Mouse (Mus musculus): Measurements from ENCODE around the gene Tle1. TPM values are rescaled to one million over a fixed set of nuclear protein-coding genes. Genes with fewer than 3 reads are reported as not detected.
A peak's percentile ranks its signal among the peaks of the same experiment; 100 is the strongest.

Gene Tle1
- polyA plus RNA-seq, 1 experiment from 2014 or later, result 28.3 TPM

GRCm38 (mm10) chr4:72199571-72200558 lies 854 bp downstream of the Tle1 start:
- Histone ChIP-seq H3K4me1 (ENCODE audit: control insufficient read depth, insufficient read depth, low read length) (peaks cover 38% of the 10 kb centered on the region), H3K4me3 (ENCODE audit: low read depth, low read length) (peak overlapping the region; percentile 89), H3K36me3 (ENCODE audit: control insufficient read depth, insufficient read depth, low read length) (0 out of 2 replicates have a peak, but pooled peaks cover 6% of the 10 kb centered on the region), H3K27ac (replicated peaks; ENCODE audit: low read depth, low read length) (peak overlapping the region; percentile 95), H3K9ac (ENCODE audit: low read depth, low read length) (peak overlapping the region; percentile 89), H3K9me3 (ENCODE audit: control insufficient read depth, low read length) (no peaks in the 10 kb centered on the region), H3K27me3 (replicated peaks; ENCODE audit: control insufficient read depth, insufficient read depth, low read length) (no peaks in the 10 kb centered on the region), H3K4me2 (ENCODE audit: low read depth, low read length) (peak overlapping the region; percentile 64)
- under 1% methylated on average over 46 of the region's 103 CpGs for WGBS
- ATAC-seq (ENCODE audit: low read depth) (peak; percentile 0; the same call in 1 of the 2 replicates), DNase-seq (ENCODE audit: low spot score) (peak; percentile 57)

GRCm38 (mm10) chr4:72198877-72199411 lies 1.8 kb downstream of the Tle1 start:
- H3K4me1 ChIP-seq (ENCODE audit: control insufficient read depth, insufficient read depth, low read length), result peaks cover 35% of the 10 kb centered on the region
- ATAC-seq (ENCODE audit: low read depth) (peak; percentile 35), DNase-seq (ENCODE audit: low spot score) (peak; percentile 94)
- H3K27me3 ChIP-seq (replicated peaks; ENCODE audit: control insufficient read depth, insufficient read depth, low read length), result no peaks in the 10 kb centered on the region
- peak overlapping the region; percentile 64 for H3K4me2 ChIP-seq (ENCODE audit: low read depth, low read length)
- WGBS, result under 1% methylated on average over 22 of the region's 22 CpGs
- H3K36me3 ChIP-seq (ENCODE audit: control insufficient read depth, insufficient read depth, low read length), result peaks cover 12% of the 10 kb centered on the region
- H3K9me3 ChIP-seq (ENCODE audit: control insufficient read depth, low read length), result no peaks in the 10 kb centered on the region
- peak overlapping the region; percentile 89 for H3K4me3 ChIP-seq (ENCODE audit: low read depth, low read length)
- H3K27ac ChIP-seq (replicated peaks; ENCODE audit: low read depth, low read length), result peak overlapping the region; percentile 95; the same call in 1 of the 2 replicates
- peak overlapping the region; percentile 89 for H3K9ac ChIP-seq (ENCODE audit: low read depth, low read length)

- peak overlapping the region; percentile 64 for H3K4me2 ChIP-seq (ENCODE audit: low read depth, low read length)
- ATAC-seq (ENCODE audit: low read depth), result no peak
- 13% methylated on average over 7 of the region's 7 CpGs for WGBS
- peak; percentile 85 for DNase-seq (ENCODE audit: low spot score)
- H3K36me3 ChIP-seq (ENCODE audit: control insufficient read depth, insufficient read depth, low read length), result peaks cover 20% of the 10 kb centered on the region
- H3K27ac ChIP-seq (replicated peaks; ENCODE audit: low read depth, low read length), result peak overlapping the region; percentile 95; the same call in 1 of the 2 replicates
- H3K4me3 ChIP-seq (ENCODE audit: low read depth, low read length), result peak overlapping the region; percentile 89
- no peaks in the 10 kb centered on the region for H3K9me3 ChIP-seq (ENCODE audit: control insufficient read depth, low read length)
- peak overlapping the region; percentile 89 for H3K9ac ChIP-seq (ENCODE audit: low read depth, low read length)
- H3K27me3 ChIP-seq (replicated peaks; ENCODE audit: control insufficient read depth, insufficient read depth, low read length), result no peaks in the 10 kb centered on the region
- H3K4me1 ChIP-seq (ENCODE audit: control insufficient read depth, insufficient read depth, low read length), result peaks cover 33% of the 10 kb centered on the region
Observed at GRCm38 (mm10) chr4:72197888-72198605, 2.7 kb downstream of the Tle1 start.

GRCm38 (mm10) chr4:72195116-72195835 lies 5.4 kb downstream of the Tle1 start:
- H3K9ac ChIP-seq (ENCODE audit: low read depth, low read length), result no peak overlapping the region
- H3K9me3 ChIP-seq (ENCODE audit: control insufficient read depth, low read length), result no peaks in the 10 kb centered on the region
- DNase-seq (ENCODE audit: low spot score) (peak; percentile 69), ATAC-seq (ENCODE audit: low read depth) (no peak)
- no peak overlapping the region for H3K27ac ChIP-seq (replicated peaks; ENCODE audit: low read depth, low read length)
- H3K27me3 ChIP-seq (replicated peaks; ENCODE audit: control insufficient read depth, insufficient read depth, low read length), result no peaks in the 10 kb centered on the region
- H3K36me3 ChIP-seq (ENCODE audit: control insufficient read depth, insufficient read depth, low read length), result peaks cover 37% of the 10 kb centered on the region
- peaks cover 33% of the 10 kb centered on the region for H3K4me1 ChIP-seq (ENCODE audit: control insufficient read depth, insufficient read depth, low read length)
- 49% methylated on average over 6 of the region's 6 CpGs for WGBS
- H3K4me2 ChIP-seq (ENCODE audit: low read depth, low read length), result peak overlapping the region; percentile 64
- H3K4me3 ChIP-seq (ENCODE audit: low read depth, low read length), result peak overlapping the region; percentile 19

GRCm38 (mm10) chr4:72193276-72193675 lies 7.4 kb downstream of the Tle1 start:
- H3K4me3 ChIP-seq (ENCODE audit: low read depth, low read length), result no peak overlapping the region
- ATAC-seq (ENCODE audit: low read depth), result no peak
- no peak overlapping the region for H3K27ac ChIP-seq (replicated peaks; ENCODE audit: low read depth, low read length)
- H3K27me3 ChIP-seq (replicated peaks; ENCODE audit: control insufficient read depth, insufficient read depth, low read length), result no peaks in the 10 kb centered on the region
- peaks cover 33% of the 10 kb centered on the region for H3K4me1 ChIP-seq (ENCODE audit: control insufficient read depth, insufficient read depth, low read length)
- H3K36me3 ChIP-seq (ENCODE audit: control insufficient read depth, insufficient read depth, low read length), result peaks cover 51% of the 10 kb centered on the region
- no peak for DNase-seq (ENCODE audit: low spot score)
- H3K9me3 ChIP-seq (ENCODE audit: control insufficient read depth, low read length), result no peaks in the 10 kb centered on the region
- WGBS, result 83% methylated on average over 1 of the region's 1 CpGs
- H3K4me2 ChIP-seq (ENCODE audit: low read depth, low read length), result no peak overlapping the region
- no peak overlapping the region for H3K9ac ChIP-seq (ENCODE audit: low read depth, low read length)

- ATAC-seq (ENCODE audit: low read depth), result no peak
- Histone ChIP-seq H3K4me1 (ENCODE audit: control insufficient read depth, insufficient read depth, low read length) (peaks cover 17% of the 10 kb centered on the region), H3K27ac (replicated peaks; ENCODE audit: low read depth, low read length) (no peak overlapping the region), H3K36me3 (ENCODE audit: control insufficient read depth, insufficient read depth, low read length) (peaks cover 21% of the 10 kb centered on the region), H3K9ac (ENCODE audit: low read depth, low read length) (no peak overlapping the region), H3K4me3 (ENCODE audit: low read depth, low read length) (no peak overlapping the region), H3K4me2 (ENCODE audit: low read depth, low read length) (no peak overlapping the region), H3K9me3 (ENCODE audit: control insufficient read depth, low read length) (no peaks in the 10 kb centered on the region), H3K27me3 (replicated peaks; ENCODE audit: control insufficient read depth, insufficient read depth, low read length) (no peaks in the 10 kb centered on the region)
- no peak for DNase-seq (ENCODE audit: low spot score)
- WGBS, result 30% methylated on average over 5 of the region's 5 CpGs
Observed at GRCm38 (mm10) chr4:72184476-72184875, 16.2 kb downstream of the Tle1 start.

GRCm38 (mm10) chr4:72182343-72182988 lies 18.3 kb downstream of the Tle1 start:
- no peak overlapping the region for H3K9ac ChIP-seq (ENCODE audit: low read depth, low read length)
- peaks cover 17% of the 10 kb centered on the region for H3K4me1 ChIP-seq (ENCODE audit: control insufficient read depth, insufficient read depth, low read length)
- H3K4me3 ChIP-seq (ENCODE audit: low read depth, low read length), result no peak overlapping the region
- H3K36me3 ChIP-seq (ENCODE audit: control insufficient read depth, insufficient read depth, low read length), result peaks cover 8% of the 10 kb centered on the region; the same call in 1 of the 2 replicates
- no peaks in the 10 kb centered on the region for H3K27me3 ChIP-seq (replicated peaks; ENCODE audit: control insufficient read depth, insufficient read depth, low read length)
- no peak for DNase-seq (ENCODE audit: low spot score)
- no peak for ATAC-seq (ENCODE audit: low read depth)
- H3K9me3 ChIP-seq (ENCODE audit: control insufficient read depth, low read length), result no peaks in the 10 kb centered on the region
- H3K27ac ChIP-seq (replicated peaks; ENCODE audit: low read depth, low read length), result no peak overlapping the region
- H3K4me2 ChIP-seq (ENCODE audit: low read depth, low read length), result no peak overlapping the region
